Comparison of ENCODE assay signal across 8 mouse cellular contexts in genomic region chr1:152687099-152687730, GRCm38 (mm10).
A peak's percentile ranks its signal among the peaks of the same experiment; 100 is the strongest.
DNase-seq lines count a peak whose midpoint lies in the region; ATAC-seq lines count a peak whose summit lies in the region.

No protein-coding gene starts in this region.

- H3K9ac ChIP-seq in lung, embryonic 16.5 days (ENCODE audit: low read length), result peak overlapping the region; percentile 12

- peaks cover 46% of the 10 kb centered on the region for H3K4me1 ChIP-seq in lung, embryonic 16.5 days (replicated peaks; ENCODE audit: control insufficient read depth, insufficient read depth, low read length)

- no peaks in the 10 kb centered on the region for H3K36me3 ChIP-seq in lung, embryonic 16.5 days (ENCODE audit: control insufficient read depth, insufficient read depth, low read length)

- H3K9me3 ChIP-seq in lung, embryonic 16.5 days (ENCODE audit: control insufficient read depth, low read length), result no peaks in the 10 kb centered on the region

- peak overlapping the region; percentile 37 for H3K4me2 ChIP-seq in lung, embryonic 16.5 days (ENCODE audit: low read depth, low read length)

- H3K27me3 ChIP-seq in lung, embryonic 16.5 days (ENCODE audit: control insufficient read depth, insufficient read depth, low read depth, low read length), result no peaks in the 10 kb centered on the region

- DNase-seq in heart, adult 11 months, result peak; percentile 97
- no peak for DNase-seq in heart, adult 8-10 months (ENCODE audit: low spot score)
- DNase-seq in forelimb bud, embryonic 11.5 days (ENCODE audit: low read depth, low spot score), result peak; percentile 82
- peak; percentile 28 for DNase-seq in hindlimb bud, embryonic 11.5 days (ENCODE audit: extremely low spot score, low read depth, low spot score)
- peak; percentile 19 for DNase-seq in testis, postnatal 14 days (ENCODE audit: low spot score)
- DNase-seq in right cerebral cortex, postnatal 14 days, result no peak
- no peak for DNase-seq in layer of hippocampus, postnatal 25 days (ENCODE audit: extremely low spot score in 1 of 2, low spot score in 1 of 2)

- no peak overlapping the region for H3K4me3 ChIP-seq in lung, embryonic 16.5 days (ENCODE audit: low read length)

- ATAC-seq in lung, embryonic 16.5 days (ENCODE audit: low read depth), result peak; percentile 70

- H3K27ac ChIP-seq in lung, embryonic 16.5 days (ENCODE audit: low read length), result peak overlapping the region; percentile 80

- WGBS in lung, embryonic 16.5 days, result 15% methylated on average over 6 of the region's 6 CpGs

Comparison
In these comparisons a context has a peak if more than half of its experiments do, and no peak if none do; other contexts are left out.
1. DNase-seq: peak in heart, adult 11 months (single experiment), forelimb bud, embryonic 11.5 days (single experiment), hindlimb bud, embryonic 11.5 days (single experiment) and testis, postnatal 14 days (single experiment); none in heart, adult 8-10 months (single experiment), right cerebral cortex, postnatal 14 days (single experiment) and layer of hippocampus, postnatal 25 days (0 of 2).